Mouse (Mus musculus) right cerebral cortex, adult 2 months (tissue): ENCODE data around the gene Lpar2.

Source experiments
- DNase-seq, 2 experiments: peaks; one replicate each; pipeline ENCODE4 v3.0.0; 2021 to 2022; ENCODE audit warnings: low spot score in 2 of 2

Lpar2 gene

GRCm38 (mm10) chr8:69867696-69868326, 45.6 kb downstream of the Lpar2 start:
- no peak for DNase-seq

DNA sequence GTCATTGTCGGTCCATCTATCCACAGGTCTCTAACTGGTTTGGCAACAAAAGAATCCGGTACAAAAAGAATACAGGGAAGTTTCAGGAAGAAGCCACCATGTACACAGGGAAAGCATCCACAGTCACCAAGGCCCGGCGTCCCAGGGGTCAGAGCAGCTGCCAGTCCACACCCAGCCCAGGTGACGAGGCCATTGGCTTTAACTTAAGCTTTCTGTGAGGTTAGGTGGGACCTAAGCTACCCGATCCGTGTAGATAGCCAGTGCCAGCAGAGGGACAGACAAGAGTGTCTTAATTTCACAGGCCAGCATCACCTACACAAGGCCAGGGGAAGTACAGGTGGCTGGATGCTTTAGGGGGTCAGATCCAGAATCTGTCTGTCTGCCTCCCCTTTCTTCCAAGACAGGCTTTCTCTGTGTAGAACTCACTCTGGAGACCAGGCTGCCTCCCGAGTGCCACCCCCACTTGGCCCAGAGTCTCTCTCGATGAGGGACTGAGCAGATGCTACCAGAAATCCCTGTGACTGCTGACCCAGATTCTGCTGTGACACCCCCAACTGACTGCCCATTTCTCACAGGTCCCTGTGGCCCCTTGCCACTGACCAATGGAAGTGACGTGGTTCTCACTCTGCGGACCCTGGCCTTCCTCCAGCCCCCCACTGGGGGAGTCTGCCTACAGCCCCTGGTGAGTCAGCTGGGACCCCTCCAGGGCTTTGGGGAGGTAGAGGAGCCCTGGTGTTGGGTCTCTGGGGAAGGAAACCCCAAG, 48.0 kb downstream of the Lpar2 start:
- DNase-seq: no peak

DNA sequence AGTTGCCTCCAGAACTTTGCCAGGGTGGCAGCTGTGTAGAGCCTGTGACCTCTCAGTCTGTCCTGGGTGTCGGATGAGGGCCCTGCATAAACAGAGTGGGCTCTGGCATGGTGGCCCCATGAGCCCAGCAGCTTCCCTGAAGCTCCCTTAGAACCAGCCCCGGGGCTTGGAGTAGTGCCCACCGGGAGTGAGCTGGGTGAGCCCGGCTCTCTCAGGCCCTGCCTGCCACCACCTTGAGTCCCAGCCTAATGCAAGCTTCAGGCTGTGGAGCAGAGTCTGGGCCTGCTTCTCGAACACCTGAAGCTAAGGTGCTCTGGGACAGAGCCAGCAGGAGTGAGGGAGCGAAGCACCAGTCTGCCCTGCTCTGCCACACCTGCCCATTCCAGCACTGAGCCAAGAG, 48.7 kb downstream of the Lpar2 start:
- no peak for DNase-seq

GRCm38 (mm10) chr8:69874155-69874554, 51.9 kb downstream of the Lpar2 start:
- peak; percentile 85 for DNase-seq

DNA sequence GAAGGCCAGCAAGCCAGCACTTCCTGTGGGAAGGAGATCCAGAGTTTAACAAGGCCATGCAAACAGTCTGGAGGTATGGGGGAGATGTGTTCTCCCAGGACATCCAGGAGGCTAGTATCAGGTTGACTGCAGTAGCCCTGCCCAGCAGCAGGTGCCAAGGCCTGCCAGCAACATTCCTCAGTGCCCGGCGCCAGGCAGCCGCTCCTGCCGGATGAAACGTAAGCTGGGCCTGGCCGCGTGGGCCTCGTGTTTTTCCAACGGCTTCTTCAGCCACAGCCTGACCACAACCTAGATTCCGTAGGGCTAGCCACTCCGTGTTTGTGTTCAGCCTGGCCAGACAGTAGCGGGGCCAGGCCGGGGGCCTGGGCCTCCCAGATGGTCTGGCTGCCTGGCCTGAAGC, 52.4 kb downstream of the Lpar2 start:
- DNase-seq: no peak

GRCm38 (mm10) chr8:69876097-69876496, 53.9 kb downstream of the Lpar2 start:
- DNase-seq: no peak

DNA sequence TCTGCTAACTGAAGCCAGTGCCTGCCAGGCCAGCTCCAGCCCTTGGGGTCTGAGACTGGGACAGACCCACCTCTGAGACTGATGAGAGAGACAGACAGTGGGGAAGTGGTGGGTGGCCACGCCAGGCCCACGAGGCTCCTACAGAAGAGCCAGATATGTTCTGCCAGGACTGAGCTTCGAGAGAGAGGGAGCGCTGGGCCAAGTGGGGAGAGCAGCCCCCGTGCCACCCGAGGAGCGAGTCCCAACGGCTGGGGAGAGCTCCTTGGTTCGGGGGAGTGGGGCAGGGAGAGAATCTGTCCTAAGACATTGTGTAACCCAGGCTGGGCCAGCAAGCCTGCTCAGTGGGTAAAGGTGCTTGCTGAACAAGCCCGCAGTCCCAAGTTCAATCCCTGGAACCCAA, 54.7 kb downstream of the Lpar2 start:
- DNase-seq: no peak

GRCm38 (mm10) chr8:69877396-69877795, 55.2 kb downstream of the Lpar2 start:
- DNase-seq: no peak

DNA sequence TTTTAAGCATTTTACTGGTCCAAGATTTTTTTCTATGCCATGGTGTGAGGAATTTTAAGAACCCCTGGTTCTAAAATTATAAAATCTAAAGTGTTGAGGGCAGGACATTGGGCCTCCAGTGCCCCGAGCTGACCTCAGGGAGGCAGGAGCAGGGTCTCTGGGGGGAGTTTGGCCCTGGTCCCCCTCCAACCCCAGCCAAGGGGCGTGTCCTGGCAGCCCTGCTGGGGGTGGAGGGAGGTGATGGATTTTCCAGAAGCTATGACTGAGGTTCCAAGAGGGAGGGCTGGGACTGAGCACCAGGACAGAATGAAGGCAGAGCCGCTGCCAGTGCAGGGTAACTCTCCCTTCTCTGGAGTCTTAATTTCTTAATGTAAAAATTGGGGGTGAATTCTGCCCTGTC, 55.8 kb downstream of the Lpar2 start:
- no peak for DNase-seq

- no peak for DNase-seq
Measured at GRCm38 (mm10) chr8:69879678-69880077, 57.4 kb downstream of the Lpar2 start.
